Mouse (Mus musculus): ENCODE results near the gene Topaz1. TPM values are rescaled to one million over a fixed set of nuclear protein-coding genes. Genes with fewer than 3 reads are reported as not detected.

Gene Topaz1
- polyA plus RNA-seq (2017; shearing (Covaris generic)) = not detected

DNA sequence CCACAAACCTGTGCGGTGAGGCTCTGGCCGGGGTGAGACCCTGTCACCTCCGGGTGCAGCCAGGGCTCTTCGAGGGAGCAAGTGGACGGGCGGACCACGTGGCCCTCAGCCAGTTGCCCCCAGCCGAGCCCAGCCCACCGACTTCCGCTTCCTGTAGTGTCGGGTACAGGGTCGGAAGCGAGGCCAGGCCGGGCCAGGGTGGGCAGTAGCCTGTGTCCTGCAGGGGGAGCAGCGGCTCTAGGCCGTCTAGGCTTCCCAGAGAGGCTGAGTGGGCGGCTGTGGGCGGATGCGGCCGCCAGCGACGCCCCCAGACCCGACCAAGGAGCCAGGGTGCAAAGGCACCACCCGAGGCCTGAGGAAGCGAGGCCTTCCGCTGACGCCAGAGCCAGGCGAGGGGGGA is at the start of gene Topaz1:
TSS of gene Topaz1 (plus strand) at position 287 of the 400 bp plus-strand sequence.

GRCm38 (mm10) chr9:122805053-122805844 is 58.1 kb downstream of the Topaz1 start, which contains the start of gene Tcaim:
Tcaim (plus strand) TSS chr9:122805539.

GRCm38 (mm10) chr9:122843760-122844159 is 96.6 kb downstream of the Topaz1 start, which contains the start of gene Gm35549:
Gm35549 (minus strand) TSS chr9:122844035.

Other genes with a start within 250 kb of the Topaz1 start
- 17.1 TPM for gene Tcaim, start 58.2 kb downstream of the Topaz1 start, polyA plus RNA-seq (2017; shearing (Covaris generic))
- gene Gm35549, start 96.7 kb downstream of the Topaz1 start, polyA plus RNA-seq (2017; shearing (Covaris generic)) = 2.1 TPM
- 64.9 TPM for gene Zfp445, start 118.7 kb downstream of the Topaz1 start, polyA plus RNA-seq (2017; shearing (Covaris generic))
- gene Zkscan7, start 138.3 kb downstream of the Topaz1 start, polyA plus RNA-seq (2017; shearing (Covaris generic)) = 6.6 TPM
- gene Zfp105, start 175.7 kb downstream of the Topaz1 start, polyA plus RNA-seq (2017; shearing (Covaris generic)) = 0.12 TPM
- gene 1110059G10Rik, start 203.7 kb downstream of the Topaz1 start, polyA plus RNA-seq (2017; shearing (Covaris generic)) = 31.6 TPM
- 3.4 TPM for gene Kif15, start 203.7 kb downstream of the Topaz1 start, polyA plus RNA-seq (2017; shearing (Covaris generic))

Data from CD4-positive, CD25-positive, alpha-beta regulatory T cell (primary cell).